Mouse (Mus musculus): ENCODE measurements around the gene Olfr904.
"Not testable (repeated sequence)": the region's sequence is repeated elsewhere in the genome, so short reads cannot be mapped to it uniquely, and the experiment has no call there.

Gene Olfr904

GRCm38 (mm10) chr9:38462844-38463243 lies at the start of gene Olfr904:
TSS of gene Olfr904 (plus strand) at chr9:38463144.
- DNase-seq (ENCODE audit: low read depth, low spot score): no peak

- DNase-seq (ENCODE audit: low read depth, low spot score): not testable (repeated sequence)
Measured at GRCm38 (mm10) chr9:38413502-38413901, 49.4 kb upstream of the Olfr904 start.

- DNase-seq (ENCODE audit: low read depth, low spot score): no peak
Measured at GRCm38 (mm10) chr9:38423801-38424200, 39.1 kb upstream of the Olfr904 start.

GRCm38 (mm10) chr9:38427026-38427425 lies 35.9 kb upstream of the Olfr904 start:
- no peak for DNase-seq (ENCODE audit: low read depth, low spot score)

GRCm38 (mm10) chr9:38429155-38429554 lies 33.8 kb upstream of the Olfr904 start, which contains the start of gene Olfr901:
TSS of gene Olfr901 (plus strand) at chr9:38429455.
- DNase-seq (ENCODE audit: low read depth, low spot score): no peak

GRCm38 (mm10) chr9:38447352-38447751 lies 15.6 kb upstream of the Olfr904 start, which contains the start of gene Olfr902:
TSS of gene Olfr902 (plus strand) at chr9:38447652.
- DNase-seq (ENCODE audit: low read depth, low spot score): no peak

GRCm38 (mm10) chr9:38470807-38471206 lies 7.9 kb downstream of the Olfr904 start, which contains the start of gene Olfr905:
TSS of gene Olfr905 (plus strand) at chr9:38471107.
- DNase-seq (ENCODE audit: low read depth, low spot score): no peak

GRCm38 (mm10) chr9:38486785-38487184 lies 23.8 kb downstream of the Olfr904 start, which contains the start of gene Olfr906:
TSS of gene Olfr906 (plus strand) at chr9:38487085.
- no peak for DNase-seq (ENCODE audit: low read depth, low spot score)

GRCm38 (mm10) chr9:38495501-38495900 lies 32.6 kb downstream of the Olfr904 start, which contains the start of gene Olfr907:
TSS of gene Olfr907 (plus strand) at chr9:38495801.
- no peak for DNase-seq (ENCODE audit: low read depth, low spot score)

- no peak for DNase-seq (ENCODE audit: low read depth, low spot score)
Measured at GRCm38 (mm10) chr9:38512353-38512752, 49.4 kb downstream of the Olfr904 start.
